In the genomic region with DNA sequence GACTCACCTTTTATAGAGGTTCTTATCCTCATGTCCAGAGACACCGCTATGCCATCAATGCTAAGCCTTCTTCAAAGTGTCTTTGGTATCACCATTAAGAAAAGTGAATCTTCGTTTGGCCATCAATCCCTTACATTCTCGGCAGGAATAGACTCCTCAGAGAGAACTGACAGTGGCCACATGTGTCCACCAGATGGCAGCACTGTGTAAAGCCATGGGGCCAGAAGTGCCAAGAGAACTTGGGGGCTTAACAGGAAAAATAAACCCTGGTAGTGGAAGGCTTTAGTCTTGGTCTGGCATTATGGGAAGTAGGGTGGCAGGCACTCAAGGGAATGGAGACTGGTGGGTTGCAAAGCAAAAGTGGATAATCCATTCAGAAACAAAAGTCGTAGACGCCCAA, we compare ENCODE assay signal across 8 mouse cellular contexts. TPM values are rescaled to one million over a fixed set of nuclear protein-coding genes. Genes with fewer than 3 reads are reported as not detected.
DNase-seq lines count a peak whose midpoint lies in the region; ATAC-seq and TF ChIP-seq lines count a peak whose summit lies in the region.

No protein-coding gene starts in this region.

- no peak for TF ChIP-seq POLR2A in cortical plate, adult 2 months (IDR thresholded peaks at IDR 0.05; ENCODE audit: extremely low read depth, insufficient read depth, low read length)

- peak; percentile 86 for TF ChIP-seq CTCF in cortical plate, adult 2 months (IDR thresholded peaks at IDR 0.05; ENCODE audit: extremely low read depth, insufficient read depth, low read length)

- no peak overlapping the region for H3K4me2 ChIP-seq in liver, embryonic 12.5 days

- WGBS in liver, embryonic 12.5 days (ENCODE audit: insufficient replicate concordance) = 41% methylated on average over 5 of the region's 5 CpGs

- peak; percentile 56 for DNase-seq in liver
- peak; percentile 57 to 88 for DNase-seq in adrenal gland, adult (ENCODE audit: inconsistent age in 2 of 2, low spot score in 1 of 2)
- DNase-seq in heart, postnatal 14 days = peak; percentile 74 to 86
- peak; percentile 76 to 79 for DNase-seq in left cerebral cortex, postnatal 25 days (ENCODE audit: low spot score in 2 of 2)
- DNase-seq in retina, adult 2 months (ENCODE audit: low read depth, low spot score) = peak; percentile 41

- intact Hi-C loops in heart, postnatal 14 days (cut with DNase I) = loop anchor here (1.0 to 5.0 kb wide), 4 partner anchors 75 to 600 kb away; no protein-coding TSS in a partner anchor
- intact Hi-C loops in left cerebral cortex, postnatal 25 days (cut with DNase I) = loop anchor here (1.0 to 10.0 kb wide), 3 partner anchors 87 to 537 kb away; no protein-coding TSS in a partner anchor

- H3K27me3 ChIP-seq in liver, embryonic 12.5 days (replicated peaks) = peaks cover 46% of the 10 kb centered on the region

- H3K9me3 ChIP-seq in liver, embryonic 12.5 days (replicated peaks) = no peaks in the 10 kb centered on the region

- H3K4me3 ChIP-seq in liver, embryonic 12.5 days = no peak overlapping the region
- no peak overlapping the region for H3K4me3 ChIP-seq in cortical plate, adult 2 months (ENCODE audit: insufficient read depth, low read length)

- no peak overlapping the region for H3K9ac ChIP-seq in liver, embryonic 12.5 days

- no peak overlapping the region for H3K27ac ChIP-seq in liver, embryonic 12.5 days
- H3K27ac ChIP-seq in cortical plate, adult 2 months (ENCODE audit: insufficient read depth, low read length) = no peak overlapping the region

- ATAC-seq in liver, embryonic 12.5 days = no peak
- no peak for ATAC-seq in activated CD4-positive, CD25-positive, alpha-beta regulatory T cell, adult 4 months

- H3K36me3 ChIP-seq in liver, embryonic 12.5 days = no peaks in the 10 kb centered on the region

- H3K4me1 ChIP-seq in liver, embryonic 12.5 days = peaks cover 14% of the 10 kb centered on the region; the same call in 1 of the 2 replicates
- H3K4me1 ChIP-seq in cortical plate, adult 2 months (ENCODE audit: control insufficient read depth, insufficient read depth, low read length) = peaks cover under 1% of the 10 kb centered on the region; the same call in 1 of the 2 replicates

RNA-seq across cellular contexts. Expression of a gene that starts 2.3 kb away (rescaled TPM):
- 1.9 and 2.1 TPM in 2 replicates for polyA plus RNA-seq in liver, embryonic 12.5 days (2016; fragmentation: Nextera tagmentation; extraction: Ambion mirVana)
- 27.9 and 31.7 TPM in 2 replicates for polyA plus RNA-seq in cortical plate, adult 2 months (2012; rRNA removed)
- total RNA-seq in heart, postnatal 14 days (2021) = 10 to 100 TPM; 16.7 to 16.8 TPM
- 10 to 100 TPM; 46.1 to 47.9 TPM for total RNA-seq in left cerebral cortex, postnatal 25 days (2021)
- not detected for polyA plus RNA-seq in activated CD4-positive, CD25-positive, alpha-beta regulatory T cell, adult 4 months (2017; shearing (Covaris generic))
